Mouse (Mus musculus): Measurements from ENCODE around the gene Adamts6. TPM values are rescaled to one million over a fixed set of nuclear protein-coding genes. Genes with fewer than 3 reads are reported as not detected.

Gene Adamts6
- total and polyA plus RNA-seq, 3 experiments, result 1.2 to 3.6 (median 3.3) TPM

DNA sequence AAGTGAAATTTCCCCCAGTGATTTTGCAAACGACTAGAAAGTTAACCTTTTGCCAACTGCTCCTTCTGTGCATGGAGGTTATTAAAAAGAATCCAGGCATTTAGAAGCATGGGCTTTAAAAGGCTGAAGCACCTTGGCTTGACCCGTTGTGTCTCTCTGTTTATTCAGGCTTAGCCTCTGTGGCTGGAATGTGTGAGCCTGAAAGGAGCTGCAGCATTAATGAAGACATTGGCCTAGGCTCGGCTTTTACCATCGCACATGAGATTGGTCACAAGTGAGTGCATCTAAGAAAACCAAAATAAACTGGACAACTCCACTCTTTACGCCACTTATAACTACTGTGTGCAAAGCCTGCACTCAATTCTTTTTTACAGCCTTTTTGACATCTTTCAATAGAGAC lies 65.0 kb downstream of the Adamts6 start:
- no peaks in the 10 kb centered on the region for H3K4me1 ChIP-seq (ENCODE audit: control insufficient read depth, insufficient read depth, low read length)
- intact Hi-C loops (cut with DNase I), result no loop called here
- no peaks in the 10 kb centered on the region for H3K27me3 ChIP-seq (ENCODE audit: control insufficient read depth, insufficient read depth, low read length)
- no peak for DNase-seq
- no peaks in the 10 kb centered on the region; the same call in 1 of the 2 replicates for H3K79me2 ChIP-seq (replicated peaks; ENCODE audit: control insufficient read depth, insufficient read depth, low read length)
- WGBS, result 78% methylated on average over 5 of the region's 5 CpGs
- no peak overlapping the region for H3K27ac ChIP-seq
- no peaks in the 10 kb centered on the region for H3K36me3 ChIP-seq (ENCODE audit: control insufficient read depth, insufficient read depth, low read length)
- H3K4me3 ChIP-seq, result no peak overlapping the region
- no peak overlapping the region for H3K9ac ChIP-seq (ENCODE audit: low read depth, low read length)
- TF ChIP-seq POLR2A (IDR thresholded peaks at IDR 0.05; ENCODE audit: insufficient read depth, low read depth, low read length) (no peak), CTCF (IDR thresholded peaks at IDR 0.05) (no peak), EP300 (IDR thresholded peaks at IDR 0.05; ENCODE audit: insufficient read depth, low read depth, low read length) (no peak)

DNA sequence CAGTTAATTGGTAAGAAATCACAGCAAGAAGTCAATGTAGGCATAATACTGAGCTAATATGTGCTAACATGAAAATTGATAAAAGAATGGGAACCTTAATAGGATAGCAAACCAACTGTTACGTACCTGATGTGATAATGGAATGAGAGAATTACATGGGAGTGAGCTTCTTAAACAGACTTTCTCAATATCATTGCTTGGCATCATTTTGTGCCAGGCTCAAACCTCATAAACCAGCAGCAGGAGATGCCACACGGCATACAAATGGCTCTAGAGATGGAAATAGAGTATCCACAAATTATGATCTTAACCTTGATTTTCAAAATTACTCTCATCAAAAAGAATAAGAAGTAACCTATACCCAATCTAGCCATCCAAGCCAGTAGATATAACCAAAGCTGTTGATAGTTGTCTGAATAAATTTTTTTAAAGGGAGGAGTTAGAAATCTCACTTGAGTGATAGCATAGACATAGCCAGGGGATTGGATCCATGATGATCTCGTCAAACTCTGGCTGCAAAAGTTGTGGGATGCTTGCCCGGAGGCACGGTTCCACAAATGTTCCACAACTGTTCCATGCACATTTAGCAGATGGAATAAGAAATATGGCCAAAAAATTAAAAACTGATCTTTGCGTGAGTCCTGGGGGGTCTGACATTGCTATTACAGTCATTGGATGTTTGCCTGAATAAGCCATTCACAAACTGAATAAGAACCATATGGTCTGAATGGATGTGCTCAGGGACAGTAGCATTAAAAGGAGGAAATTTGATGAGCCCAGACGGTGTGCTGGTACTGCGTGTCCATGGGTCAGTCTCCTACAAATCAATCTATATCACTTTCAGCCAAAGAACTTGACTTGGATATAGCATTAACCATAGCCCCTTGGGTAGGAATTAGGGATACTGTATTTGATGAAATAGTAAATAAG lies 106.1 kb downstream of the Adamts6 start:
- intact Hi-C loops (cut with DNase I), result no loop called here
- TF ChIP-seq CTCF (IDR thresholded peaks at IDR 0.05) (no peak), POLR2A (IDR thresholded peaks at IDR 0.05; ENCODE audit: insufficient read depth, low read depth, low read length) (no peak), EP300 (IDR thresholded peaks at IDR 0.05; ENCODE audit: insufficient read depth, low read depth, low read length) (no peak)
- H3K4me3 ChIP-seq, result no peak overlapping the region
- H3K4me1 ChIP-seq (ENCODE audit: control insufficient read depth, insufficient read depth, low read length), result no peaks in the 10 kb centered on the region; the same call in 1 of the 2 replicates
- WGBS, result 81% methylated on average over 8 of the region's 8 CpGs
- H3K27ac ChIP-seq, result no peak overlapping the region
- H3K27me3 ChIP-seq (ENCODE audit: control insufficient read depth, insufficient read depth, low read length), result no peaks in the 10 kb centered on the region
- DNase-seq, result peak; percentile 5 to 29
- no peaks in the 10 kb centered on the region for H3K36me3 ChIP-seq (ENCODE audit: control insufficient read depth, insufficient read depth, low read length)
- H3K9ac ChIP-seq (ENCODE audit: low read depth, low read length), result no peak overlapping the region
- H3K79me2 ChIP-seq (replicated peaks; ENCODE audit: control insufficient read depth, insufficient read depth, low read length), result no peaks in the 10 kb centered on the region

DNA sequence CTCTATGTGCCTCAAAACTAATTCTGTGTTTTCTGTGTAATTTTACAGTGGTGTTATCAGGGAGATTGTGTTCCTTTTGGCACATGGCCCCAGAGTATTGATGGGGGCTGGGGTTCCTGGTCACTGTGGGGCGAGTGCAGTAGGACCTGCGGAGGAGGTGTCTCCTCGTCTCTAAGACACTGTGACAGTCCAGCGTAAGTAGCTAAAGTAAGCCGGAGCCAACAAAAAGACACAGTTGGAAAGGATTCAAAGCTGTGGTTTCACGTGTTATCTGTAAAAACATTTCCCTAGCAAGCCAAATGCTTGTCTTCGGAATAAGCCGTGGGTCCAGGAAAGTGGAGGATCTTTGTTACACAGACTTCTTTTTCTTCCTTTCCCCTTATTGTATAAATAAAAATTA lies 110.2 kb downstream of the Adamts6 start:
- Histone ChIP-seq H3K4me3 (no peak overlapping the region), H3K4me1 (ENCODE audit: control insufficient read depth, insufficient read depth, low read length) (no peaks in the 10 kb centered on the region; the same call in 1 of the 2 replicates), H3K27me3 (ENCODE audit: control insufficient read depth, insufficient read depth, low read length) (no peaks in the 10 kb centered on the region), H3K27ac (no peak overlapping the region), H3K36me3 (ENCODE audit: control insufficient read depth, insufficient read depth, low read length) (no peaks in the 10 kb centered on the region), H3K79me2 (replicated peaks; ENCODE audit: control insufficient read depth, insufficient read depth, low read length) (no peaks in the 10 kb centered on the region), H3K9ac (ENCODE audit: low read depth, low read length) (no peak overlapping the region)
- peak in 1 of 2 experiments; percentile 9 for DNase-seq
- TF ChIP-seq POLR2A (IDR thresholded peaks at IDR 0.05; ENCODE audit: insufficient read depth, low read depth, low read length), result no peak
- no peak for TF ChIP-seq EP300 (IDR thresholded peaks at IDR 0.05; ENCODE audit: insufficient read depth, low read depth, low read length)
- no peak for TF ChIP-seq CTCF (IDR thresholded peaks at IDR 0.05)
- intact Hi-C loops (cut with DNase I), result no loop called here
- 24% methylated on average over 8 of the region's 8 CpGs for WGBS

DNA sequence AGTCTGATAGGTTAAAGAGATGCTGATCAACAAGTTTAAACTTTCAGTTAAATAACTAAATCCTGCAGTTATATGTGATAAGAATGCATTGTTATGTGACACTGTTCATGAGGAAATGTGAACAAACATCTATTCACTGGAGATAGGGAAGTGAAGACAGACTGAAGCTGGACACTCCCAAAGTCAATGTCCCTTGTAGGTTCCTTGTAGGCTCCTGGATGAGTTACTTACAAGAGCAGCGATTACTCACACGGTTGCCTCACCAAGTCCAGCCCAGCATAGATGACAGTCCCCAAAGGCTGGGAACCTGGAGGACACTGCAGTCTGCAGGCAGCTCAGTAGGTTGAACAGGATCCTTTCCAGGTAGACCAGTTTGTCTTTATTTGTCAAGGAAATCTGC lies 145.1 kb downstream of the Adamts6 start:
- intact Hi-C loops (cut with DNase I), result no loop called here
- DNase-seq, result no peak
- H3K27ac ChIP-seq, result no peak overlapping the region
- 82% methylated on average over 2 of the region's 2 CpGs for WGBS
- H3K36me3 ChIP-seq (ENCODE audit: control insufficient read depth, insufficient read depth, low read length), result no peaks in the 10 kb centered on the region
- H3K4me1 ChIP-seq (ENCODE audit: control insufficient read depth, insufficient read depth, low read length), result no peaks in the 10 kb centered on the region
- no peaks in the 10 kb centered on the region for H3K27me3 ChIP-seq (ENCODE audit: control insufficient read depth, insufficient read depth, low read length)
- no peak for TF ChIP-seq EP300 (IDR thresholded peaks at IDR 0.05; ENCODE audit: insufficient read depth, low read depth, low read length)
- no peaks in the 10 kb centered on the region for H3K79me2 ChIP-seq (replicated peaks; ENCODE audit: control insufficient read depth, insufficient read depth, low read length)
- no peak overlapping the region for H3K4me3 ChIP-seq
- H3K9ac ChIP-seq (ENCODE audit: low read depth, low read length), result no peak overlapping the region

DNA sequence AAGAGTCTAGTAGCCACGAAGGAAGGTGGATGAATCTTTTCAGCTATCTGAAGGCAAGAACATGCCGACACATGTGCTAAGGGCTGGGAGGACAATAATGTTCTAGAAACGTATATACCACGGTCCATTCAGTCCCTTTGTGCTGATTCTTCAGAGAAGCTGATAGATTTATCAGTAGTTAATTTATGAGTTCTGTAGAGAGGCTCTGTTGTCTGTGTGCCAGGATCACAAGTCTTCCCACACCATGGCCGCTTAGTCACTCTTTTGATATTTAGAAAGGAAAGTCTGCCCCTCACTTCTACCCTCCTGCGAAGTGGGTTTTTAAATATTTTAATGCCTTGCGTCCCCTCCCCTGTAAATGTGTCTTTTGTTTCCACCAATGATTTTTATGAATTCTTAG lies 154.9 kb downstream of the Adamts6 start:
- WGBS, result 88% methylated on average over 7 of the region's 7 CpGs
- DNase-seq, result no peak
- Histone ChIP-seq H3K27me3 (ENCODE audit: control insufficient read depth, insufficient read depth, low read length) (no peaks in the 10 kb centered on the region), H3K4me1 (ENCODE audit: control insufficient read depth, insufficient read depth, low read length) (no peaks in the 10 kb centered on the region), H3K4me3 (no peak overlapping the region), H3K36me3 (ENCODE audit: control insufficient read depth, insufficient read depth, low read length) (no peaks in the 10 kb centered on the region), H3K27ac (no peak overlapping the region), H3K79me2 (replicated peaks; ENCODE audit: control insufficient read depth, insufficient read depth, low read length) (no peaks in the 10 kb centered on the region), H3K9ac (ENCODE audit: low read depth, low read length) (no peak overlapping the region)
- no peak for TF ChIP-seq POLR2A (IDR thresholded peaks at IDR 0.05; ENCODE audit: insufficient read depth, low read depth, low read length)
- TF ChIP-seq EP300 (IDR thresholded peaks at IDR 0.05; ENCODE audit: insufficient read depth, low read depth, low read length), result no peak
- no peak for TF ChIP-seq CTCF (IDR thresholded peaks at IDR 0.05)
- intact Hi-C loops (cut with DNase I), result no loop called here

DNA sequence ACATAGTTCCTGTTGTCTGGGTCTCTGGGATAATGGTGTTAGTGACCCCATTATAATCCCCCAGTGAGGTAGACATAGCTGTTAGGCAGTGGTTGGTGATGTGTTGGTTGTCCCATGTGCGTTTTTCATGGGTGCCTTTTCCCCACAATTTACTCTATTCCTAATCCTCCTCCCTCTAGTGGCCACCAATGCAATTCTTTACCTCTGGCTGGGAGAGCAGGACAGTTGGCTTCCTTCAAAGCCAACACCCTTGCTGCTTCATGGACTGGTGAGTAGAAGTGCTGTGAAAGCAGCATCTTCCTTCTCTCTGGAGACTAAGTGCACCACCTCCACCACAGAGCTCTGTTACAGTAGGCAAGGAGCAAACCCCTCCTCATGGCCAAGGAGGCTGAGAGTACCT lies 157.8 kb downstream of the Adamts6 start:
- DNase-seq, result no peak
- H3K4me3 ChIP-seq, result no peak overlapping the region
- H3K79me2 ChIP-seq (replicated peaks; ENCODE audit: control insufficient read depth, insufficient read depth, low read length), result no peaks in the 10 kb centered on the region
- no peaks in the 10 kb centered on the region for H3K27me3 ChIP-seq (ENCODE audit: control insufficient read depth, insufficient read depth, low read length)
- no peaks in the 10 kb centered on the region for H3K36me3 ChIP-seq (ENCODE audit: control insufficient read depth, insufficient read depth, low read length)
- no peaks in the 10 kb centered on the region for H3K4me1 ChIP-seq (ENCODE audit: control insufficient read depth, insufficient read depth, low read length)
- no peak overlapping the region for H3K27ac ChIP-seq
- H3K9ac ChIP-seq (ENCODE audit: low read depth, low read length), result no peak overlapping the region
- 50% methylated on average over 1 of the region's 1 CpGs for WGBS
- TF ChIP-seq EP300 (IDR thresholded peaks at IDR 0.05; ENCODE audit: insufficient read depth, low read depth, low read length) (no peak), CTCF (IDR thresholded peaks at IDR 0.05) (peak; percentile 36), POLR2A (IDR thresholded peaks at IDR 0.05; ENCODE audit: insufficient read depth, low read depth, low read length) (no peak)
- intact Hi-C loops (cut with DNase I), result no loop called here

Measured in heart, adult 2 months (tissue).